Mouse (Mus musculus): ENCODE data around the gene Mocs2.

The Mocs2 gene

DNA sequence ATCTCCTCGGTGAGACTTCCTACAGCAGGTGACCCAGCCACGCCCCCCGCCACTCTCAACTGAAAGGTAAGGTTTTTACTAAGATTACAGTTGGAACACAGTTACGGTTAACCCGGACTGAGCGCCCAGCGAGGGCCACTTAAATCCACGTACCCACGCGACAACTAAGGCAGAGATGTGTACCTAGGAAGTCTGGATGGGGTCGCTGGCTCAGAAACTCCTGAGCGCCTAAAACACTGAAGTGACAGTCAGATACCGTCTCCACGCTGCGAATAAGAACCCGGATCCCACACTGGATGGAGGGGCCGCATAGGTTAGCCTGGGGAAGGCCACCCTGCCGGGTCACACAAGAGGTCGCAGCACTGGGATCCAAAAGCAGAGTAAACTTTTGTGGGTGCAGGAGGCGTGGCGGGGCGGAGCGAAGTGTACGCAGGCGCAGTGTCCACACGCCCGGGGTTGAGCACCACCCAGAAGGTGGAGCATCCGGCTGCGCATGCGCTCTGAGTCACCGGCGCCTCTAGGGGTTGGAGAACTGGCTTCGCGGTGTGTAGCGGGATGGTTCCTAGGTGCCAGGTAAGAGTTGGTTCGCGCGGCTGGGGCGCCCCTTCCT is at the start of gene Mocs2:
Gene Mocs2, plus strand, starts transcription at position 486 of the 610 bp plus-strand sequence.
- DNase-seq (ENCODE audit: low spot score) = peak; percentile 94

DNA sequence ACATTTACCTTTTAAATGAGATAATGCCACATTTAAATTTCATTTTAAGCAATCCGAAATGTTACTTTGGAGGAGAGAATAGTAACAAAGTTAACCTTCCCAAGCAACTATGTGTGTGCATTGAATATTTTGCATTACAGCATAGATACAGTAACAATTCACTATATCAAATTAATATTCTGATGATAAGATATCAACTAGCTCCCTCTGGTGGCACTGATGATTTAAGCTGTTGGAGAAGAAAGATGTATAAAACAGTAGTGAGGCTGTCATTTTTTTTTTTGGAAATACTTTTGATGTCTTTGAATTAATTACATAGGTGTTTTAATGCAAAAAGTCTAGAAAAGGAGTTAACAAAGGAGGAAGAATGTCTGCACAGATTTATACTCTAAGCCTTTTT is 26.5 kb upstream of the Mocs2 start:
- DNase-seq (ENCODE audit: low spot score) = no peak

DNA sequence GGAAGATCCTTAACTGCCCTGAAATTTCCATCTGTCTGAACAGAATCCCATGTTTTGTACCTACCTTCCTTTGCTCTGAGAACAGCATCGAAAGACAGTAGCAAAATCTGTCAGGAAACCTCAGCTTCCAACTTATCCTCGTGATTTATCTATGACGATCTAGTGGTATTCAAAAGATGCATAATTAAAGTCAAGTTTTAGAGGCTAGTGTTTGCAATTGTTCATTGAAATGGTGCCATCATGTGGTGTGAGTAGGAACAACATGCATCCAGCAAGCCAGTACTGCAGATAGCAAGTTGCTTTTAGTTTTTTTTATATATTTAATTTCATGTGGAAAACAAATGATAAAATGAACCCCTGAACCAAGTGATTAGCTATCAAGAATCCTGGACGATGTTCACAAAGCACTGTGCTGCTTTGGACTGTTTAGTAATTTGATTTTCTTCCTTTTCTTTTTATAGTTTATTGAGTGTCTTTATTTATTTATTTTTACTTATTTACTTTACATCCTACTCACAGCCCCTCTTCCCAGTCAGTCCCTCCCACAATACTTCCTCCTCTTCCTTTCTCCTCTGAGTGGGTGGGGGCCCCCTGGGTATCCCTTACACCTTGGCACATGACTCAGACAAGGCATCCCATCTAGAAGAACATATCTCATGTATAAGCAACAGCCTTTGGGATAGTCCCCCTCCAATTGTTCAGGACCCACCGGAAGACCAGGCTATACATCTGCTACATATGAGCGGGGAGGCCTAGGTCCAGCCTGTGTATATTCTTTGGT is 24.6 kb upstream of the Mocs2 start:
- DNase-seq (ENCODE audit: low spot score) = no peak

DNA sequence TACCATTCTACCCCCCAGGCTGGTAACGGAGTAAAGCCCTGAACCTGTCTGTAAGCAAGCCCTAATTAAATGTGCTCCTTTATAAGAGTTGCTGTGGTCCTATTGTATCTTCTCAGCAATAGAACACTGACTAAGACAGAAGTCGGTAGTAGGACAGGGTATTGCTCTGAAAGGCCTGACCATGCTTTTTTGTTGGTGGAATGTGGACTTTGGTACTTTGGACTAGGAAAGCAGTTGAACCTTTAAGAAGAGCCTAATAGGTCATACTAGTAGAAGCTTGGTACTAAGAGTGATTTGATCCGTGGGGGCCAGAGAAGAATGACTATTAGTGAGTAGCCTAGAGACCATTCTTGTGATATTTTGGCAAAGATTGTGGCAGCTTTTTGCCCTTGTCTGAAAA is 16.2 kb upstream of the Mocs2 start:
- DNase-seq (ENCODE audit: low spot score) = no peak

DNA sequence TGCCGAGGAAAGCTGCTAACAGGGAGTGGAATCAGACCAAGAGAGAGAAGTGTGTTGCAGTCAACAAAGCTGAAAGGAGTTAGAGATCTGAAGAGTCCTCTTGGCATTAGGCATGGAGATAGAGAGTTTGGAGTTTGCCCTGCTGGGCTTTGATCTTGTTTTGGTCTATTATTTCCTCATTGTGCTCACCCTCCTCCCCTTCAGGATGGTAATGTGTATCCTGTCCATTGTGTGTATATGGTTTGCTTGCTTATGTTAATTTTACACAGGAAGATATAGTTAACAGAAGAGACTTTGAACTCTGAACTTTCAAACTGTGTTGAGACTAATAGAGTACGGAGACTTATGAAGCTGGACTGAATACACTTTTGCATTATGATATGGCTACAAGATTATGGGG is 15.1 kb upstream of the Mocs2 start:
- DNase-seq (ENCODE audit: low spot score) = no peak

DNA sequence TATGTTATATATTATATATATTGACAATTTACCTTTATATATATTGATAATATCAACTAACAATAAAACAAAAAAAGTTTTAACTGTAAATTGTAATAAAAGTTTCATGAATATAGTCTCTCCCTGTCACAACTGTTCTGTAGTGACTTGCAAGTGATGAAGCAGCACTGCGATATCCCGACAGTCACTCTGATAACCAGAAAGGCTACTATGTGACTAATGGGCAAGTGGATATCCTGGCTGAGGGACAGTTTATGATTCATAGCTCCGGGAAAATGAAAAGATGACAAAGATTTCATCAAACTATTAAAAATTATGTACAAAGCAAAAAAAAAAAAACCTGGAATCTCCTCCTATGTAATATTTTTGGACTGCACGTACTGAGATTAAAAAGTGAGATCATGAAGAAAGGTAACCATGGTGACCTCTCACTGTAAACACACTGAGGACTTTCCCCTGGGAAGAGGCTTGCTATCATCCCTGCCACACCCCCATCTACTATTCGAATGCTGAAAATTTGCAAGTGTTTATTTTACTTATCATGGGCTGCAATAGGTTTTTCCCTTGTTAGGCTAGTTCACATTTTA is 8.3 kb upstream of the Mocs2 start:
- DNase-seq (ENCODE audit: low spot score) = no peak

DNA sequence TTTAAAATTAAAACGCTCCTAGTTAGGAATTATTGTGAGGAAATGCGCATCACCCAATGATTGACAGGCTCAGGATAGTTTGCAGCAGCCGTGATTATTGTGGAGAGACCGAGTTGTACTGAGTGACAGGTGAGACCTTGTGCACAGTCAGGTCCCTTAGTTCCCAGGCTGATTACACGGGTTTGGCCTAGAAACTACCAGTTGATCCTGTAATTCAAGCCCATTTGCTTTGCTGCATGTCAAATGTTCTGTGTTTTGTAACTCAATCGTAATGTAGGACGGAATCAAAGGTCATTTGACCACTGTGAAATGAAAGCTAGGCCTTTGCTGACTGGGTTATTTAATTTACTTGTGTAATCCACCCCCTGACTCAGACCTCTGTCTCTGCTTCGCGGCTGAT is 477 bp downstream of the Mocs2 start:
- DNase-seq (ENCODE audit: low spot score) = no peak

DNA sequence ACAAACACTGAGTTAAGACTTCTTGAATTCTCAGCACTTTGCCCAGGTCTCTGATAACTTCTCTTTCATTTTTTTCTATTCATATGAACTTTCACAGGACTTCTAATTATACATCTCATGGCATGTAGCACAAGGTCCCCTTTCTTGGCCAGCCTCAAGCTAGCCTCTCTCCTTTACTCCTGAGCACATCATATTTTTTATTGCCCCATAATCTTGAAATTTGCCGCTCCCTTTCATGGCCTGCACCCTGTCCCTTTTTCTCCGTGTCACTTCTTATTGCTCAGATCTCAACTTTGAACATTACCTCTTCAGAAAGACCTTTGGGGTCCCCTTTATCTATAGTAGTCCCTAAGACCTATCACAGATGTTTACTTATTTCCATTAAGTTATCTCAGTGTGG is 4.8 kb downstream of the Mocs2 start:
- DNase-seq (ENCODE audit: low spot score) = no peak

DNA sequence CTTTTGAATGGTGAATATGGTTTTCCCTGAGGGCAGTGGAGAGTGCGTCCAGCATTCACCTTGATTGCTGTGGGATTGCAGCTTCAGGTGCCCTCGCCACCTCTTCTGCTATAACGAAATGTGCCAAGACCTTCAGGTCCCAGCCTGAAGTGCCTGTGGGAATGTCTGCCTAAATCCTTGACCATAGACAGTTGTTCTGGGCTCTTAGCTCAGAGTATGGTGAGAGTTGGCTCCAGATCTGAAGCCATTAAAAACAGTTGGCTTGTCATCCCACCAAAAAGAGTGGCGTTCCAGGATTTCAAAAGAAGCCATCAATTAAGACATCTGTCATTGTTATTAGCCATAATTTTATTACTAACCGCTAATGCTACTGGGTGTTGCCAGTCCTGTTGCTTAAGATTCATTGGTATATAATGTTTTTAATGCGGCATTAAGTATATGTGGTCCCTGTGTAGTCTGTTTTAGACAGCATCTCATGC is 7.4 kb downstream of the Mocs2 start:
- no peak for DNase-seq (ENCODE audit: low spot score)

DNA sequence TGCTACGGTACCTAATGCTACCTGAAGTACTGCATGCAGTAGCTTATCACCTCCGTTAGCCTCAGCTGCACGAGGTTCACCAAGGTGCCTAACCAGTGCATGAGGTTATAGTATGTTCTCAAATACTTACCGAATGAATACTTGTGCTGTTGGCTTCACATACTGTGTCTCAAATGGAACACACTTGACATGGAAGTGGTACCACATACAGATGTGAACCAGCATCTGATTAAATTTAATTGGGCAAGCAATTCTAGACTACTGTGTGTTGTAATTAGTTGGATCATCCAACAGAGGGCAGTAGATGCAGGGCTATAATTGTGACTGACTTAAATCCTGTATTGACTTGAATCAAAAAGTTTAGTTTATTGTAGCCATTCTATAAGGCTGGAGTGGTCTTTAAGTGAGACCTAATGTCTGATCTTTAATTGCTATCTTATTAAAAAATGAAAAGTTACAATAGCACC is 13.4 kb downstream of the Mocs2 start:
- DNase-seq (ENCODE audit: low spot score) = no peak

DNA sequence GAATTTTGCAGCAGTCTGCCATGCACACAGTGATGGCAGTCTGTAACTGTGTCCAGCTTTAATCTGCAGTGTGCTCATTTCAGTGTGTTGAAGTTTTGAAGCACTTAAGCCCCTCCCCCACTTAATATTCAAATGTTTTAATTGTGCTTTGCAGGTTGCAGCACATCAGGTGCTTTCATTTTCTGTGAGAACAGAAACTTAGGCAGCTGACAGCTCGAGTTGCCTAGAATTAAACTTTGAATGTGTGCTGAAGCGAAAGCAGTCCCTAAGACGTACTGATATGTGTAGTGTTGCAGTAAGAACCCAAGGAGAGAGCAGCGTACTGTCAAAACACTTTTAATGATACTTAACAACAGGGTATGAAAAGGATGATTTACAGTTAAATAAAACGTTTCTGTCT is 14.7 kb downstream of the Mocs2 start:
- DNase-seq (ENCODE audit: low spot score) = no peak

DNA sequence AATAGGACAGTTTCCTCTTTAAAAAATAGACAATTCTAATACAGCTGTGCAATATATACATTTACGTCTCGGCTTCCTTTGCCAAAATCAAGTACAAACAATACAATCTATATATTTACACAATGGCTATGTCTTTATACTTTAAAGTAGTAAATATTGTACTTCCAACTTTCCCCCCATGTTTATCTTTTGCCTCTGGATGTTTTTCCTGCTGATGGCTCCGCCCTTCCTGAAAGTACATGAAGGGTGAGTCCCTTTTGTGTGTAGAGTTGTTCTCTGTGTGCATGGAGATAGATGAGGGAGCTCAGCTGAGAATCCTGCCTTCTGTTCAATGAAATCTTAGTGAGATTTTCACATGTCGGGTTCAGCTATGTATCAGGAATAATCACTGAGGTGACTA is 15.3 kb downstream of the Mocs2 start:
- no peak for DNase-seq (ENCODE audit: low spot score)

DNA sequence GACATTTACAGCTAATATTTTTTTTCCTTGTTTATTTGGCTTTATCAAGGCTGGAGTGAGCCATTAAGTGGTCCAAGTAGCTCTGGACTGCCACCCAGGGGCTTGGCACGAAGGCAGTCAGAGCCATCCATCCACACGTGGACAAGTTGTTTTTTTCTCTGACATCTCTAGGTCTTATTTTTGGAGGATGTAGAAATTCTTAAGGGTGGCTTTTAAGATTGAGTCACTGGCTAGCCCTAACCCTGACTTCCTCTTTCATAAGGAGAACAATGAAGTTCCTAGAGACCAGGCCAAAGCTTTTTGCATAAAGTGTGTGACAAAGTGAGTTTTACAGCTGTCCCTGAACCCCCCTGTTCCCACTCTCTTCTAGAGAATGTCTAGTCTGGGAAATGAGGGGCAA is 16.5 kb downstream of the Mocs2 start:
- DNase-seq (ENCODE audit: low spot score) = no peak

DNA sequence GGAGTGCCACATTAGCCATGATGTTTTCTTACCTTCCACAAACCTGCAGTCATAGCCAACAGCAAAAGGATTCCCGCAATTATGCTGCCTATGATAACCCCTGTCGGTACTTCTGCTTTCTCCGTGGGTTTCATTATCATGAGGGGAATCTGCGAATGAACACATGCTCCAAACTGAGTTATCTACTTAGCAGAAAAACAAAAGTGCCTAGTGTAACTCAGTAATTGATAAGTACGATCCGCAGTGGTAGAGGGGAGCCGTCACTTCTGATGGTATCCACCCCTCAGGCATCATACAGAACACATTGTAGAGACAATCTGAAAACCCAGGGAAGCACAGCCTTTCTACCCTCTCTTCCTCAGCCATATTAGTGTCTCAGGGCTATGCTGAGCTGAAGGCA is 19.0 kb downstream of the Mocs2 start:
- DNase-seq (ENCODE audit: low spot score) = no peak

DNA sequence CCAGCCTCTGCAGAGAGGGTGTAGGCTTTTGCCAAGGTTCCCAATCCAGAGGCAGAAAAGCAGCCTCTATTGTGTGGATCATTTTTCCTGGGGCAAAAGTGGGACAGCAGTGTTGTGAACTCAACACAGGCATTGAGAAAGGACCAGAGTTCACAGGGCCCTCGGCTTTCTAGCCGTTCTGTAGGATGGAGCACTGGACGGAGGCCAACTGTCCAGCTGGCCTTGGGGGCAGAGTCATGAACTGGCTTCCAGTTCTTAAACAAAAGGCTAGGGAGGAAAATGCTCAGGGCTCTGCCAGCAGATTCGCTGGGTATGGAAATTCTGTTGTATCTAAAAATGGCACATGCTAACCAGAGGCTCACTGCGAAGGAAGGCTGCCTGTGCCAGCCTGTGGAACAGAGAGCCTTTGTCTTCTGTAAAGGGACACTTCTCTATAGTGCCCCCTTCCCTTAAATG is 20.5 kb downstream of the Mocs2 start:
- peak; percentile 70 for DNase-seq (ENCODE audit: low spot score)

DNA sequence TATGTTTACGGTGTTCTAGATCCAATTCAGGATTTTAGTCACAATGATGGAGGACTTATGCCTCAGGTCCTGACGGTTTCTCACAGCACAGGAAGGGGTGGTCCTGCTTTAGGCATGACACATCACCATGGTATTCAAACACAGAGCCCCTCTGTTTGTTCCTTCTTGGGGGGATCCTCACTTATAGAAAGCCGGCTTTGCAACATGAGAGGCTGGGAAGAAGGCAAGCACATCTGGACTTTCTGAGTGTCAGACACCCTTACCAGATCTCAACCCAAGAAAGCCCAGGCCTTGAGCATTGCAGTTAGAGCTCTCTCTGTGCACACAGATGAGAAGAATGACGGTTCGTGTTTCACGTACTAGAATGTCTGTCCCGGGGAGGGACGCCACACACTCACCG is 21.1 kb downstream of the Mocs2 start:
- no peak for DNase-seq (ENCODE audit: low spot score)

DNA sequence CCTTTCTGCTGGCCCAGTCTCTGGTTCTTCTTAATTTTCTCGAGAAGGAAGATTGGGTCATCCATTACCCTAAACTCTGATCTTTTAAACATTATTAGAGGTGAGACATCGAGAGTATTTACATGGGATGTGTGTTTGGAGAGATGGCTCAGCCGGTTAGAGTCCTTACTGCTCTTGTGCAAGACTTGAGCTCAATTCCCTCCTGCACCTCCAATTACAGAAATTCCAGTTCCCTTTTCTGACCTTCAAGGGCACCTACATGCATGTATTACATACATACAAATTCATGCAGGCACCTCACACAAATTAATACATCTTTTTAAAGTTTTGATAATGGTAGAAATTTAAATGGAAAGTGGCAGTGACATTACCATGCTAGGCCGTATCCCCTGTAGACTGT is 22.5 kb downstream of the Mocs2 start:
- no peak for DNase-seq (ENCODE audit: low spot score)

DNA sequence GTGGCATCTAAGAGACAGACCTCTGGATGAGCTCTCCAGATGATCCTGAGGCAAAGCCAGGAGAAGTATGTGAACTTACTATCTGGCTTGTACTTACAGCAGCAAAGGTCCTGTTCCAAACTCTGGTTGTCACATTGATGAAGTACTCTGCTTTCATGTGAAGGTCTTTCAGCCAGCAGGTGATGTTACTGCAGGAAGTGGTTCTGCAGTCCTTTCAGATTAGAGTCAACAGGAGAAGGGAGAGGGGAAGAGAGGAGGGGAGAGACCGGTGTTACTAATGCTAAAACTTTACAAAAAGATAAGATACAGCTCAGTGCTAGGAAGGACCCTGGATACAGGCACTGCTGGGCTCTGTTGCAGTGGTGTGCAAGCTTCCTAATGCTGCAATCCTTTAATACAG is 25.3 kb downstream of the Mocs2 start:
- DNase-seq (ENCODE audit: low spot score) = no peak

DNA sequence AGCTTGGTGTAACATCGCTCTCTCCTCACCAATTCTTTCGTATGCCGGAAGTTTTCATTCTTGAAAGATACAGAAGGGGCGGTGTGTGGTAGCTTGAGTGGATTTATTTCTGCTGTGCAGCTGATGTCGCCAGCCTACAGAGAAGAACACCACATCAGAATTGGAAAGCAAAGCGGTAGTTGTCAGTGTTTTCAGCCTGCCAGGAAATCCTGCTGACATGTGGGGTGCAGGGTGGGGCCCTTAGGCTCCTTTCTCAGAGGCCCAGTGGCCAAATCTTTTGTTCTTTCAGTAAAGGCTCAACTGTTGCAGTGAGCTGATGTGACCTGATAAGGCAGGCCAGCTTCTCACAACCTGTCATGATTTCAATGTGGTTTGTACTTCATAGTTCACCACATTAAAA is 27.8 kb downstream of the Mocs2 start:
- no peak for DNase-seq (ENCODE audit: low spot score)

DNA sequence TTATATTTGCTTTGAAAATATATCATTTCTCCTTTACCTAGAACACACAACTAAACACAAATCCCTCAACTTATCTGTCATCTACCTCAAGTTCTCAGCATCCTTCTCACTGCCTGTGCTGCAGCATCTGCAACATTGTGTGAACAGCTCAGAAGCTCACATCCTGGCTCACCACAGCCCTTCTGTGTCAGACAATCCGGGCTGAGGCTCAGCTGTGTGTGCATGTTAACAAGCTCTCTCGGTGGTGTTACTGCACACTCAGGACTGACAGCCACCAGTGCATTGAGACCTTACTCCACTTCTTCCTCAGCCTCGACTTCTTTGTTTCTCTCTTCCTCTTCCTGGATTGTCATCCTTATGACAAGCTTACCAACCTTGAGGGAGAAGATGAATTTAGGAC is 30.9 kb downstream of the Mocs2 start:
- DNase-seq (ENCODE audit: low spot score) = no peak

DNA sequence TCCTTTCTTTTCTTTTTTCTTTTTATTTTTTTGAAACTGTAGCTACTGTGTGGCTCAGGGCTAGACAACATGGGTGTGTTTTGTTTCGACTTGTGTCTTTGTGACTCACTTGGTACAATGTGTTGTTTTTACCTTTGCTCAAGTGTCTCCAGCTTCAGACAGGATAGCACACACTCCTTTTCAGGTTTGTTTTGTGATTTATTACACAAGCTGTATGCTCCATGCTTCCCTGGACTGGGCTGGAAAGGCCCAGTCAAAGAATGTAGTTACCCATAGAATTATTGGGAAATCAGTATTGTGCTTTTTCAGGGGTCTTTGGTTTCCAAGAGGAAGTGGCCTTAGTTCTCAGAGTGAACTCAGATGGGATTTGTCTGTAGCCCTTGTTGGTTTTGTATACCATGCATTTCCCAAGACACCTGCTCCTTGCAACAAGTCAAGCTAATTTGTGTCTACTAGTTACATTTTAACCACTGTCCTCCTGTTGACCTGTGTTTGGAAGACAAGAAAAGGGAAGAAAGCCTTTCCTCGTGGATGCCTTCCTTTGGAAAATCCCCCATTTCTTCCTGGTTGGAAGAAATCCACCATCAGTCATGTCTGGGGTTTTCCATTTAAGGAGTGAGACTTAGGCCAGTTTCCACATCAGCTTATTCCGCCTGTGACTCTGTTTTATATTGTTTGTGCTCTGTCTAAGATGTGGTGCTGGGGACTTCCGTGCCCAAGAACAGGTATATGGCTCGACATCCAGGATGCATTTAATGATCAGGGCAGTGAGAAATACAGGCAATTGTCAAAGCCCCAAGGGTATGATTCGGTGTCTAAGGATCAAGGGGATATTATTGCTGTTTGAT is 34.5 kb downstream of the Mocs2 start:
- DNase-seq (ENCODE audit: low spot score) = no peak

DNA sequence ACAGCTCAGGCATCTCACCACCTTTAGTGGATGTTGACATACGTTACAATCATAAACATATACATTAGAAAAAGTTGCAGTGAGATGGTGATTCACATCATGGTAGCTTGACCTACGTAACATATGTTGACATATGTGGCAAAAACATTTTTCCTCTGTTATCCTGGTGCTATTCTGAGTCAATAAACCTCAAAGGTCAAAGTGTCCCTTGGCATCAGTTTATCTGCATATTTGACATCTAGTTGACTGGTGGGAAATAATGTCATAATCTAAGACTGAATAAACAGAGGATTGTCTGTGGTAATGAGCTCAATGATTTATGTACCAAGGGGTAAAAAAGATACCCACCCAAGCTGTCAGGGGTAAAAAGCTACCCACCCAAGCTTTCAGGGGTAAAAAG is 35.1 kb downstream of the Mocs2 start:
- no peak for DNase-seq (ENCODE audit: low spot score)

All from ovary, postnatal 36 days (tissue).